Mouse (Mus musculus) cerebellum, postnatal 10 days (tissue): ENCODE data around the gene Pdxdc1.

Source experiments
- DNase-seq, 2 experiments: peaks; one replicate each; pipeline ENCODE4 v3.0.0; 2021; ENCODE audit warnings: mixed read lengths in 2 of 2

The Pdxdc1 gene

GRCm38 (mm10) chr16:13883094-13883774, 19.7 kb downstream of the Pdxdc1 start:
- no peak for DNase-seq

GRCm38 (mm10) chr16:13875483-13875882, 27.4 kb downstream of the Pdxdc1 start:
- DNase-seq, result no peak

GRCm38 (mm10) chr16:13867910-13868514, 34.9 kb downstream of the Pdxdc1 start:
- peak; percentile 38 to 46 for DNase-seq

- DNase-seq, result peak; percentile 23 to 47
Observed at GRCm38 (mm10) chr16:13867406-13867805, 35.5 kb downstream of the Pdxdc1 start.

GRCm38 (mm10) chr16:13866616-13867015, 36.3 kb downstream of the Pdxdc1 start:
- no peak for DNase-seq

GRCm38 (mm10) chr16:13866076-13866475, 36.9 kb downstream of the Pdxdc1 start:
- DNase-seq, result no peak

- DNase-seq, result no peak
Observed at GRCm38 (mm10) chr16:13853886-13854285, 49.0 kb downstream of the Pdxdc1 start.

- DNase-seq, result no peak
Observed at GRCm38 (mm10) chr16:13851446-13851845, 51.5 kb downstream of the Pdxdc1 start.

- no peak for DNase-seq
Observed at GRCm38 (mm10) chr16:13848310-13848709, 54.6 kb downstream of the Pdxdc1 start.

GRCm38 (mm10) chr16:13846675-13847074, 56.3 kb downstream of the Pdxdc1 start:
- DNase-seq, result no peak

GRCm38 (mm10) chr16:13845031-13845430, 57.9 kb downstream of the Pdxdc1 start:
- no peak for DNase-seq

- DNase-seq, result no peak
Observed at GRCm38 (mm10) chr16:13840956-13841355, 62.0 kb downstream of the Pdxdc1 start.

- DNase-seq, result no peak
Observed at GRCm38 (mm10) chr16:13840056-13840455, 62.9 kb downstream of the Pdxdc1 start.

- no peak for DNase-seq
Observed at GRCm38 (mm10) chr16:13834382-13834781, 68.5 kb downstream of the Pdxdc1 start.

- DNase-seq, result no peak
Observed at GRCm38 (mm10) chr16:13831606-13832005, 71.3 kb downstream of the Pdxdc1 start.

- DNase-seq, result peak in 1 of 2 experiments; percentile 23
Observed at GRCm38 (mm10) chr16:13830444-13830843, 72.5 kb downstream of the Pdxdc1 start.

GRCm38 (mm10) chr16:13826511-13826910, 76.4 kb downstream of the Pdxdc1 start:
- DNase-seq, result no peak

- DNase-seq, result no peak
Observed at GRCm38 (mm10) chr16:13825781-13826490, 77.0 kb downstream of the Pdxdc1 start.

- no peak for DNase-seq
Observed at GRCm38 (mm10) chr16:13820771-13821170, 82.2 kb downstream of the Pdxdc1 start.

GRCm38 (mm10) chr16:13819806-13820500, 83.0 kb downstream of the Pdxdc1 start:
- no peak for DNase-seq

- no peak for DNase-seq
Observed at GRCm38 (mm10) chr16:13819394-13819743, 83.6 kb downstream of the Pdxdc1 start.

- DNase-seq, result peak; percentile 99
Observed at GRCm38 (mm10) chr16:13818560-13819393, 84.2 kb downstream of the Pdxdc1 start, which contains the start of gene Ntan1. Gene Ntan1, plus strand, starts transcription at chr16:13818845.
